Comparison of ENCODE assay signal across 9 mouse cellular contexts in the genomic region with DNA sequence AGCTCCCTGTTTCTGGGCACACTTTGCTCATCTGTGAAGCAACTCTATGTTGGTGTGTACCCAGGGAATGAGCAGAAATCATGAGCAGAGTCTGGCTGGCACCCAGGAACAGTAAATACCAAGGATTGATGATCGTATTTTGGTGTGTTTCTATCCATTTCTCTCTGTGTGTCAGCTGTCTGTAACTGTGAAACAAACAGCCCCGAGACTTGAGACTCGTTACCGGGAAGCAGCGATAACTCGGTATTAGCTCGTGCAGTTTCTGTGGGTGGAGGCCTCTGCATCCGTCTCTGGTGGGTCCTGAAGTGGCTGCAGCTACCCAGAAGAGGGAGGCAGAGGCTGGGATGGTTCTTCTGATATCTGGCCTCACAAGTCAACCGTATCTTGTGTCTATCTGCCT.
DNase-seq lines count a peak whose midpoint lies in the region; ATAC-seq and TF ChIP-seq lines count a peak whose summit lies in the region.
"Had no signal": no experiment of that assay in that cellular context is flagged by ENCODE, and none has a peak within 500 bp of the region (broad histone marks: within the 10 kb centered on the region; RNA-seq: fewer than 3 reads in every experiment).

No protein-coding gene starts in this region.

- TF ChIP-seq CTCF in layer of hippocampus, adult 2 months (conservative IDR thresholded peaks at IDR 0.05) = peak; percentile 56

- peak overlapping the region; percentile 35 for H3K4me3 ChIP-seq in forebrain, embryonic 12.5 days (replicated peaks)
- peak overlapping the region; percentile 52 for H3K4me3 ChIP-seq in layer of hippocampus, adult 2 months
- H3K4me3 ChIP-seq in neural tube, embryonic 15.5 days (replicated peaks) = no peak overlapping the region

- no peak for ATAC-seq in forebrain, embryonic 12.5 days (ENCODE audit: low FRiP score)
- ATAC-seq in neural tube, embryonic 15.5 days (ENCODE audit: low FRiP score) = no peak; the same call in 1 of the 2 replicates

- H3K4me2 ChIP-seq in forebrain, embryonic 12.5 days = peak overlapping the region; percentile 52
- peak overlapping the region; percentile 64 for H3K4me2 ChIP-seq in neural tube, embryonic 15.5 days

- 12% methylated on average over 9 of the region's 9 CpGs for WGBS in forebrain, embryonic 12.5 days
- 12% methylated on average over 9 of the region's 9 CpGs for WGBS in neural tube, embryonic 15.5 days

- peaks cover 73% of the 10 kb centered on the region for H3K4me1 ChIP-seq in forebrain, embryonic 12.5 days
- peaks cover 61% of the 10 kb centered on the region for H3K4me1 ChIP-seq in neural tube, embryonic 15.5 days

- peak; percentile 41 to 61 for DNase-seq in left cerebral cortex, postnatal 14 days (ENCODE audit: low spot score in 2 of 2)
- DNase-seq in left cerebral cortex, adult 11 months (ENCODE audit: low spot score) = no peak
- DNase-seq in layer of hippocampus, adult 2 months (ENCODE audit: low spot score in 2 of 2) = peak; percentile 38 to 58
- DNase-seq in cerebellum, adult 11 months = no peak
- DNase-seq in MN1 (ENCODE audit: low spot score) = no peak
- no peak for DNase-seq in adrenal gland, adult 2 months
- DNase-seq: cerebellum, adult 18-20 months had no signal

- peak overlapping the region; percentile 26; the same call in 1 of the 2 replicates for H3K9ac ChIP-seq in forebrain, embryonic 12.5 days
- 0 out of 2 replicates have a peak overlapping the region, but pooled peaks have one; percentile 40 for H3K9ac ChIP-seq in neural tube, embryonic 15.5 days (replicated peaks)

- intact Hi-C loops in left cerebral cortex, postnatal 14 days (cut with DNase I) = loop anchor here (5.0 kb wide), 1 partner anchor 160 kb away; no protein-coding TSS in a partner anchor

- peak overlapping the region; percentile 90 for H3K27ac ChIP-seq in forebrain, embryonic 12.5 days
- peak overlapping the region; percentile 90 for H3K27ac ChIP-seq in layer of hippocampus, adult 2 months
- peak overlapping the region; percentile 82 for H3K27ac ChIP-seq in neural tube, embryonic 15.5 days (replicated peaks)

- H3K36me3 ChIP-seq in forebrain, embryonic 12.5 days (replicated peaks) = no peaks in the 10 kb centered on the region; the same call in 1 of the 2 replicates
- H3K36me3 ChIP-seq in neural tube, embryonic 15.5 days = no peaks in the 10 kb centered on the region

- H3K9me3 ChIP-seq in forebrain, embryonic 12.5 days = no peaks in the 10 kb centered on the region
- no peaks in the 10 kb centered on the region for H3K9me3 ChIP-seq in neural tube, embryonic 15.5 days (replicated peaks)

- no peaks in the 10 kb centered on the region; the same call in 1 of the 2 replicates for H3K27me3 ChIP-seq in forebrain, embryonic 12.5 days
- H3K27me3 ChIP-seq in neural tube, embryonic 15.5 days (replicated peaks) = 0 out of 2 replicates have a peak, but pooled peaks cover 2% of the 10 kb centered on the region

Comparison
In these comparisons a context has a peak if more than half of its experiments do, and no peak if none do; other contexts are left out.
1. DNase-seq: peak in left cerebral cortex, postnatal 14 days (2 of 2) and layer of hippocampus, adult 2 months (2 of 2); none in left cerebral cortex, adult 11 months (single experiment), cerebellum, adult 11 months (single experiment), MN1 (single experiment) and adrenal gland, adult 2 months (single experiment).
2. Peak in every context shown above with its lines, with median percentiles within 50 percentile points of each other: H3K27ac ChIP-seq.